Mouse (Mus musculus) gastrocnemius, postnatal 25 days (tissue): ENCODE results near the gene Fxyd7. TPM values are rescaled to one million over a fixed set of nuclear protein-coding genes. Genes with fewer than 3 reads are reported as not detected.
A peak's percentile ranks its signal among the peaks of the same experiment; 100 is the strongest.

ENCODE experiments used
- DNase-seq: peaks from one replicate; pipeline ENCODE4 v3.0.0; 2022
- total RNA-seq, 2 experiments: library from RNA; stranded (reverse); gene quantifications; 1 replicate in 1 of 2; 2 replicates in 1 of 2; pipeline ENCODE4 v1.2.3; 2021

Gene Fxyd7
- total RNA-seq, 2 experiments from 2014 or later = 1.9 to 2.1 TPM

- DNase-seq = no peak
Measured at GRCm38 (mm10) chr7:31076492-31076891, 25.2 kb upstream of the Fxyd7 start, which contains the start of gene Fxyd3. Gene Fxyd3, minus strand, starts transcription at chr7:31076704.

GRCm38 (mm10) chr7:31074713-31075069 is 23.4 kb upstream of the Fxyd7 start:
- DNase-seq = no peak

- DNase-seq = no peak
Measured at GRCm38 (mm10) chr7:31074061-31074712, 22.9 kb upstream of the Fxyd7 start.

GRCm38 (mm10) chr7:31073546-31073945 is 22.3 kb upstream of the Fxyd7 start:
- DNase-seq = no peak

GRCm38 (mm10) chr7:31072326-31072725 is 21.1 kb upstream of the Fxyd7 start:
- DNase-seq = no peak

- no peak for DNase-seq
Measured at GRCm38 (mm10) chr7:31070324-31070723, 19.1 kb upstream of the Fxyd7 start.

- no peak for DNase-seq
Measured at GRCm38 (mm10) chr7:31069491-31069890, 18.2 kb upstream of the Fxyd7 start.

- peak; percentile 54 for DNase-seq
Measured at GRCm38 (mm10) chr7:31067836-31068235, 16.6 kb upstream of the Fxyd7 start.

GRCm38 (mm10) chr7:31063074-31063560 is 11.8 kb upstream of the Fxyd7 start:
- no peak for DNase-seq

GRCm38 (mm10) chr7:31060621-31061010 is 9.3 kb upstream of the Fxyd7 start:
- no peak for DNase-seq

- DNase-seq = no peak
Measured at GRCm38 (mm10) chr7:31059919-31060620, 8.8 kb upstream of the Fxyd7 start.

- DNase-seq = peak; percentile 91
Measured at GRCm38 (mm10) chr7:31059108-31059507, 7.8 kb upstream of the Fxyd7 start, which contains the start of gene Lgi4. Gene Lgi4, plus strand, starts transcription at chr7:31059342.

GRCm38 (mm10) chr7:31058211-31058610 is 6.9 kb upstream of the Fxyd7 start:
- no peak for DNase-seq

- DNase-seq = no peak
Measured at GRCm38 (mm10) chr7:31057730-31058129, 6.5 kb upstream of the Fxyd7 start.

GRCm38 (mm10) chr7:31057071-31057470 is 5.8 kb upstream of the Fxyd7 start, which contains the start of gene Fxyd1:
Gene Fxyd1, minus strand, starts transcription at chr7:31057199.
- DNase-seq = no peak

GRCm38 (mm10) chr7:31056448-31056847 is 5.2 kb upstream of the Fxyd7 start:
- no peak for DNase-seq

GRCm38 (mm10) chr7:31055883-31056282 is 4.6 kb upstream of the Fxyd7 start:
- DNase-seq = no peak

- peak; percentile 95 for DNase-seq
Measured at GRCm38 (mm10) chr7:31055354-31055824, 4.1 kb upstream of the Fxyd7 start.

- peak; percentile 77 for DNase-seq
Measured at GRCm38 (mm10) chr7:31054661-31055320, 3.5 kb upstream of the Fxyd7 start.

- DNase-seq = no peak
Measured at GRCm38 (mm10) chr7:31053882-31054447, 2.7 kb upstream of the Fxyd7 start.

- peak; percentile 57 for DNase-seq
Measured at GRCm38 (mm10) chr7:31052636-31053434, 1.6 kb upstream of the Fxyd7 start.

- no peak for DNase-seq
Measured at GRCm38 (mm10) chr7:31052251-31052635, 976 bp upstream of the Fxyd7 start.
